Mouse (Mus musculus) layer of hippocampus, adult 9-10 months (tissue): ENCODE data around the gene Spata5.

Experiments used
- DNase-seq: peaks from one replicate; pipeline ENCODE4 v3.0.0; 2022; ENCODE audit warnings: low spot score

Gene Spata5

GRCm38 (mm10) chr3:37420641-37421040 is 945 bp downstream of the Spata5 start:
- no peak for DNase-seq

- DNase-seq, result no peak
Observed at GRCm38 (mm10) chr3:37421179-37421578, 1.5 kb downstream of the Spata5 start.

GRCm38 (mm10) chr3:37426069-37426468 is 6.4 kb downstream of the Spata5 start:
- DNase-seq, result no peak

GRCm38 (mm10) chr3:37430359-37430758 is 10.7 kb downstream of the Spata5 start:
- DNase-seq, result no peak

GRCm38 (mm10) chr3:37439770-37440169 is 20.1 kb downstream of the Spata5 start:
- no peak for DNase-seq

- no peak for DNase-seq
Observed at GRCm38 (mm10) chr3:37443409-37443808, 23.7 kb downstream of the Spata5 start.

- no peak for DNase-seq
Observed at GRCm38 (mm10) chr3:37455992-37456391, 36.3 kb downstream of the Spata5 start.

- DNase-seq, result no peak
Observed at GRCm38 (mm10) chr3:37468170-37468569, 48.5 kb downstream of the Spata5 start.

GRCm38 (mm10) chr3:37469353-37469752 is 49.7 kb downstream of the Spata5 start:
- DNase-seq, result no peak

GRCm38 (mm10) chr3:37470867-37471266 is 51.2 kb downstream of the Spata5 start:
- DNase-seq, result no peak

- DNase-seq, result no peak
Observed at GRCm38 (mm10) chr3:37472461-37472860, 52.8 kb downstream of the Spata5 start.

- DNase-seq, result no peak
Observed at GRCm38 (mm10) chr3:37476485-37476884, 56.8 kb downstream of the Spata5 start.

- DNase-seq, result no peak
Observed at GRCm38 (mm10) chr3:37477438-37478188, 57.9 kb downstream of the Spata5 start.

GRCm38 (mm10) chr3:37479771-37480170 is 60.1 kb downstream of the Spata5 start:
- no peak for DNase-seq

GRCm38 (mm10) chr3:37481295-37481694 is 61.6 kb downstream of the Spata5 start:
- no peak for DNase-seq

GRCm38 (mm10) chr3:37482720-37483119 is 63.0 kb downstream of the Spata5 start:
- DNase-seq, result no peak

GRCm38 (mm10) chr3:37483709-37484265 is 64.1 kb downstream of the Spata5 start:
- no peak for DNase-seq

GRCm38 (mm10) chr3:37487639-37488038 is 67.9 kb downstream of the Spata5 start:
- DNase-seq, result no peak

GRCm38 (mm10) chr3:37488173-37488572 is 68.5 kb downstream of the Spata5 start:
- DNase-seq, result no peak

GRCm38 (mm10) chr3:37490025-37490424 is 70.3 kb downstream of the Spata5 start:
- DNase-seq, result no peak

GRCm38 (mm10) chr3:37500939-37501338 is 81.2 kb downstream of the Spata5 start:
- DNase-seq, result no peak

- DNase-seq, result no peak
Observed at GRCm38 (mm10) chr3:37502552-37502951, 82.9 kb downstream of the Spata5 start.

- DNase-seq, result no peak
Observed at GRCm38 (mm10) chr3:37503846-37504245, 84.2 kb downstream of the Spata5 start.
